Mouse (Mus musculus) adrenal gland, postnatal 10 days (tissue): ENCODE measurements around the gene 2010003K11Rik. TPM values are rescaled to one million over a fixed set of nuclear protein-coding genes. Genes with fewer than 3 reads are reported as not detected.
"Not testable (repeated sequence)": the region's sequence is repeated elsewhere in the genome, so short reads cannot be mapped to it uniquely, and the experiment has no call there.

Experiments used
- DNase-seq: peaks from one replicate; pipeline ENCODE4 v3.0.0; 2021; ENCODE audit warnings: mixed read lengths
- total RNA-seq, 2 experiments: library from RNA; stranded (reverse); gene quantifications; 2 replicates each; pipeline ENCODE4 v1.2.3; 2021

Gene 2010003K11Rik
- total RNA-seq, 2 experiments from 2014 or later: 9.4 to 16.1 TPM

- DNase-seq: peak; percentile 25
Measured at GRCm38 (mm10) chr19:4461981-4462380, 36.4 kb downstream of the 2010003K11Rik start.

- DNase-seq: peak; percentile 81
Measured at GRCm38 (mm10) chr19:4456227-4456626, 42.2 kb downstream of the 2010003K11Rik start.

- DNase-seq: peak; percentile 37
Measured at GRCm38 (mm10) chr19:4455071-4455800, 43.1 kb downstream of the 2010003K11Rik start.

GRCm38 (mm10) chr19:4454040-4454439 lies 44.3 kb downstream of the 2010003K11Rik start:
- DNase-seq: not testable (repeated sequence)

GRCm38 (mm10) chr19:4452525-4452924 lies 45.9 kb downstream of the 2010003K11Rik start:
- DNase-seq: no peak

GRCm38 (mm10) chr19:4451965-4452364 lies 46.4 kb downstream of the 2010003K11Rik start:
- DNase-seq: no peak

- no peak for DNase-seq
Measured at GRCm38 (mm10) chr19:4451098-4451497, 47.3 kb downstream of the 2010003K11Rik start.

- no peak for DNase-seq
Measured at GRCm38 (mm10) chr19:4450666-4451065, 47.7 kb downstream of the 2010003K11Rik start.

GRCm38 (mm10) chr19:4449230-4449629 lies 49.2 kb downstream of the 2010003K11Rik start:
- DNase-seq: no peak

- no peak for DNase-seq
Measured at GRCm38 (mm10) chr19:4447445-4447844, 50.9 kb downstream of the 2010003K11Rik start.

Other genes with a start within 250 kb of the 2010003K11Rik start
- 10 to 100 TPM; 16.8 to 21.9 TPM for gene Ssh3, start 229.4 kb downstream of the 2010003K11Rik start, total RNA-seq
- 1 to 10 TPM; 3.5 to 8.5 TPM for gene Ankrd13d, start 215.4 kb downstream of the 2010003K11Rik start, total RNA-seq
- 10 to 100 TPM; 46.3 to 54.8 TPM for gene Grk2, start 192.4 kb downstream of the 2010003K11Rik start, total RNA-seq
- gene Kdm2a, start 100.3 kb downstream of the 2010003K11Rik start, total RNA-seq: 10 to 100 TPM; 67.7 to 84.7 TPM
- 10 to 100 TPM; 13.7 to 15.4 TPM for gene Rhod, start 59.2 kb downstream of the 2010003K11Rik start, total RNA-seq
- 10 to 100 TPM; 18.8 to 22.7 TPM for gene Syt12, start 21.1 kb downstream of the 2010003K11Rik start, total RNA-seq
- 100 to 1,000 TPM; 330 to 427 TPM for gene Pcx, start 11.9 kb upstream of the 2010003K11Rik start, total RNA-seq
- 10 to 100 TPM in 1 of 2 experiments, 1 to 10 TPM in 1; 7.3 to 10.2 TPM for gene Lrfn4, start 117.1 kb upstream of the 2010003K11Rik start, total RNA-seq
- gene Rce1, start 127.1 kb upstream of the 2010003K11Rik start, total RNA-seq: 10 to 100 TPM; 23.7 to 30.9 TPM
- gene Gm960, start 200.1 kb upstream of the 2010003K11Rik start, total RNA-seq: under 1 TPM in 1 of 2 experiments, not detected in 1; 0.97 TPM
- 1 to 10 TPM; 4.7 to 7.3 TPM for gene Sptbn2, start 212.6 kb upstream of the 2010003K11Rik start, total RNA-seq